Mouse (Mus musculus) erythroid progenitor cell, adult 5-6 weeks (primary cell): ENCODE data around the gene Rbbp8nl. TPM values are rescaled to one million over a fixed set of nuclear protein-coding genes. Genes with fewer than 3 reads are reported as not detected.

Source experiments
- ATAC-seq: replicated peaks from 2 replicates; pipeline ENCODE4 v1.8.0; 2016; ENCODE audit warnings: moderate number of reproducible peaks, mild to moderate bottlenecking, moderate TSS enrichment, inconsistent platforms; ENCODE audit not compliant: poor library complexity, low FRiP score, severe bottlenecking
- total RNA-seq, 2 experiments: library from RNA; stranded (forward) in 1 of 2; stranded (reverse) in 1 of 2; fragments of 150-400 nt in 1 of 2; fragments of 186-747, 209-891 nt in 1 of 2; gene quantifications; 2 replicates each; pipeline versions ENCODE4 v1.2.3 to v1.2.4; 2015 to 2017; ENCODE audit warnings: low replicate concordance in 2 of 2

Rbbp8nl gene
- total RNA-seq, 2 experiments from 2014 or later, result not detected

- no peak for ATAC-seq
These were observed 54.7 kb downstream of the Rbbp8nl start for GRCm38 (mm10) chr2:180234980-180235379.

- no peak for ATAC-seq
These were observed 55.3 kb downstream of the Rbbp8nl start for GRCm38 (mm10) chr2:180234353-180234752.

GRCm38 (mm10) chr2:180233101-180233904 lies 56.4 kb downstream of the Rbbp8nl start:
- ATAC-seq, result no peak

GRCm38 (mm10) chr2:180230482-180230881 lies 59.2 kb downstream of the Rbbp8nl start:
- no peak for ATAC-seq

- no peak for ATAC-seq
These were observed 60.5 kb downstream of the Rbbp8nl start for GRCm38 (mm10) chr2:180229129-180229528.

GRCm38 (mm10) chr2:180228592-180228991 lies 61.1 kb downstream of the Rbbp8nl start:
- no peak for ATAC-seq

- no peak for ATAC-seq
These were observed 61.6 kb downstream of the Rbbp8nl start for GRCm38 (mm10) chr2:180228060-180228458.

Other genes starting within 250 kb of the Rbbp8nl start
- 54.1 and 65.2 TPM in 2 replicates for gene Psma7, start 247.4 kb downstream of the Rbbp8nl start, total RNA-seq (2015; ENCODE audit: low replicate concordance)
- 69.1 and 112 TPM in 2 replicates for gene Psma7, start 247.4 kb downstream of the Rbbp8nl start, total RNA-seq (2017; ENCODE audit: low replicate concordance)
- 0.36 TPM in 1 of 2 replicates, not detected in the other for gene Ss18l1, start 247.4 kb downstream of the Rbbp8nl start, total RNA-seq (2015; ENCODE audit: low replicate concordance)
- gene Ss18l1, start 247.4 kb downstream of the Rbbp8nl start, total RNA-seq (2017; ENCODE audit: low replicate concordance), result 0.13 and 0.68 TPM in 2 replicates
- 1.3 TPM in 1 of 2 replicates, not detected in the other for gene Mtg2, start 219.3 kb downstream of the Rbbp8nl start, total RNA-seq (2015; ENCODE audit: low replicate concordance)
- 2.6 and 4.9 TPM in 2 replicates for gene Mtg2, start 219.3 kb downstream of the Rbbp8nl start, total RNA-seq (2017; ENCODE audit: low replicate concordance)
- gene Hrh3, start 185.4 kb downstream of the Rbbp8nl start, total RNA-seq (2015; ENCODE audit: low replicate concordance), result not detected in 2 replicates
- gene Hrh3, start 185.4 kb downstream of the Rbbp8nl start, total RNA-seq (2017; ENCODE audit: low replicate concordance), result not detected in 2 replicates
- 7.6 and 10.1 TPM in 2 replicates for gene Osbpl2, start 170.6 kb downstream of the Rbbp8nl start, total RNA-seq (2015; ENCODE audit: low replicate concordance)
- gene Osbpl2, start 170.6 kb downstream of the Rbbp8nl start, total RNA-seq (2017; ENCODE audit: low replicate concordance), result 14.4 and 16.3 TPM in 2 replicates
- gene Adrm1, start 118.4 kb downstream of the Rbbp8nl start, total RNA-seq (2015; ENCODE audit: low replicate concordance), result 47.6 and 66.7 TPM in 2 replicates
- 24.1 and 32.6 TPM in 2 replicates for gene Adrm1, start 118.4 kb downstream of the Rbbp8nl start, total RNA-seq (2017; ENCODE audit: low replicate concordance)
- gene Lama5, start 64.0 kb downstream of the Rbbp8nl start, total RNA-seq (2015; ENCODE audit: low replicate concordance), result under 0.01 and 0.42 TPM in 2 replicates
- gene Lama5, start 64.0 kb downstream of the Rbbp8nl start, total RNA-seq (2017; ENCODE audit: low replicate concordance), result 0.13 and 0.15 TPM in 2 replicates
- gene Rps21, start 32.5 kb downstream of the Rbbp8nl start, total RNA-seq (2015; ENCODE audit: low replicate concordance), result 412 and 611 TPM in 2 replicates
- gene Rps21, start 32.5 kb downstream of the Rbbp8nl start, total RNA-seq (2017; ENCODE audit: low replicate concordance), result 390 and 599 TPM in 2 replicates
- gene Cables2, start 16.4 kb downstream of the Rbbp8nl start, total RNA-seq (2015; ENCODE audit: low replicate concordance), result 8.8 and 9.4 TPM in 2 replicates
- 7.6 and 9.2 TPM in 2 replicates for gene Cables2, start 16.4 kb downstream of the Rbbp8nl start, total RNA-seq (2017; ENCODE audit: low replicate concordance)
- not detected in 2 replicates for gene Gata5, start 44.8 kb upstream of the Rbbp8nl start, total RNA-seq (2015; ENCODE audit: low replicate concordance)
- gene Gata5, start 44.8 kb upstream of the Rbbp8nl start, total RNA-seq (2017; ENCODE audit: low replicate concordance), result not detected in 2 replicates
- gene Slco4a1, start 166.4 kb upstream of the Rbbp8nl start, total RNA-seq (2015; ENCODE audit: low replicate concordance), result 5.9 and 8.3 TPM in 2 replicates
- 1.5 TPM in 1 of 2 replicates, not detected in the other for gene Slco4a1, start 166.4 kb upstream of the Rbbp8nl start, total RNA-seq (2017; ENCODE audit: low replicate concordance)
- gene Ntsr1, start 210.1 kb upstream of the Rbbp8nl start, total RNA-seq (2015; ENCODE audit: low replicate concordance), result not detected in 2 replicates
- gene Ntsr1, start 210.1 kb upstream of the Rbbp8nl start, total RNA-seq (2017; ENCODE audit: low replicate concordance), result not detected in 2 replicates